Mouse (Mus musculus) frontal cortex, postnatal 36 days (tissue): Measurements from ENCODE around the gene RPS10-NUDT3.
"Not testable (repeated sequence)": the region's sequence is repeated elsewhere in the genome, so short reads cannot be mapped to it uniquely, and the experiment has no call there.

Experiments
- DNase-seq, 2 experiments: peaks; one replicate each; pipeline ENCODE4 v3.0.0; 2022; ENCODE audit warnings: low spot score in 2 of 2

The RPS10-NUDT3 gene

DNA sequence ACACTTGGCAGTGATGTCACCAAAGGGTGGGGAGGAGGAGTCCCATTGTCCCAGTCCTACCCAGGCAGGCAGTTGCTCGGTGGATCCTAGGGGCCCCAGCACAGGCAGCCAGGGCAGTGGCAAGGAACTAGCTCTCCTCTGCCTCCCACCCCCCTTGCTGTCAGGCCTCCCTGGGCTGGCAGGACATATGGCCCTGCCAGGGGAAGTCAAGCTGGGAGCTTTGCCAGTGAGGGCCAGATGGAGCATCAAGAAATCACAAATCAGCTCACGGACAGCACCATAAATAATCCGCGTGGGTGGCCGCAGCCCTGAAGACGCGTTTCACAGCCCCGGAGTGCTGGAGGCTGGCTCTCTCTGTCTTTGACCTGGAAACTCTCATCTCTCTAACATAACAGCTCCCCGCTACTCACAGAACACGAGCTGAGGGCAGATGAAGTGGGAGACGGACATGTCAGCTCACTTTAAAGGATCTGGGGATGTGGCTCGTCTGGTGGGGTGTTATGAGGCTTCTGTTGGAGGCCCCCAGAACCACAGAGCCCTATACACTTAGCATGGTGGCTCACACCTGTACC, 7.6 kb upstream of the RPS10-NUDT3 start:
- peak; percentile 88 to 92 for DNase-seq

DNA sequence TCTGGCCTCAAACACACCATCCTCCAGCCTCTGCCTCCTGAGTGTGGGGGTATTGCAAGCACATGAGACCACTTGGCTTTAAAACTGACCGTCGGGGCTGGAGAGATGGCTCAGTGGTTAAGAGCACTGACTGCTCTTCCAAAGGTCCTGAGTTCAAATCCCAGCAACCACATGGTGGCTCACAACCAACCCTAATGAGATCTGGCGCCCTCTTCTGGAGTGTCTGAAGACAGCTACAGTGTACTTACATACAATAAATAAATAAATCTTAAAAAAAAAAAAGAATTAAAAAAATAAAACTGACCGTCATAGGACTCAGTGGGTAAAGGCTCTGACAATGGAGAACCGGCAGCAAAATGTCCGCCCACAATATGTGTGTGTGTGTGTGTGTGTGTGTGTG, 4.8 kb upstream of the RPS10-NUDT3 start:
- DNase-seq = not testable (repeated sequence)

DNA sequence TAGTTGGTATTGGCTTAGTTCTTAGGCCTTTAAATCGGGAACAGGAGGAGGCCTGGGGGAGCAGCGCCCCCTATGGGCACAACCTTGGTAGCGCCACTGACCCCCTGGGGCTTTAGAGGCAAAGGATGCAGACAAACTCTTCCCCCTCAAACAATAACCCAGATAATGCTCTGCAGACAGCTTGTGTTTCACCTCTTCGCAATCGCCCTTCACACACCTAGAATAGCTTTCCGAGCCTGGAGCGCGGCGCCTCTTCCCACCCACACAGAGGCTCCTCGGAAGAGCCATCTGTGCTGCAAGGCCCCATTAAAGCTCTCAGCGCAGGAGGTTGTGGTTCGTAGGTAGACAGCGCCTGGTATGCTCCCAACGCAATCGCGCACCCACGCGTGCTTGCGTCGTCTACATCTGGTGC, 3.9 kb upstream of the RPS10-NUDT3 start:
- peak; percentile 77 to 91 for DNase-seq

DNA sequence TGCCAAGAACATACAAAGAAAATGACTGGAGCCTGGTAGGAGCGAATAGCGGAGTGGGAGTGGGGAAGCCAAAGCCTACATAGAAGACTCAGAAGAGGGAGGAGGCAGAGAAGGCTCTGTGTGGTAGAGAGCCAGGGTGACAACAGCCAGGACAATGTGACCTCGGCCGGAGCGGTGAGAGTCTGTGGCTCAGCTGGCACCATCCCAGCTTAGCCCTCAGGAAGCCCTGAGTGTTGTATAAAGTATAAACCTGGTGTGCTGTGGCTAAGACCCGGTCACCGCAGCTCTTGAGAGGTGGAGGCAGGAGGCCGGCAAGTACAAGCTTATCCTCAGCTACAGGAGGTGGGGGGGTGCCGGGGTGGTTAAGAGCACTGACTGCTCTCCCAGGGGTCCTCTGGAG, 2.3 kb upstream of the RPS10-NUDT3 start:
- no peak for DNase-seq

DNA sequence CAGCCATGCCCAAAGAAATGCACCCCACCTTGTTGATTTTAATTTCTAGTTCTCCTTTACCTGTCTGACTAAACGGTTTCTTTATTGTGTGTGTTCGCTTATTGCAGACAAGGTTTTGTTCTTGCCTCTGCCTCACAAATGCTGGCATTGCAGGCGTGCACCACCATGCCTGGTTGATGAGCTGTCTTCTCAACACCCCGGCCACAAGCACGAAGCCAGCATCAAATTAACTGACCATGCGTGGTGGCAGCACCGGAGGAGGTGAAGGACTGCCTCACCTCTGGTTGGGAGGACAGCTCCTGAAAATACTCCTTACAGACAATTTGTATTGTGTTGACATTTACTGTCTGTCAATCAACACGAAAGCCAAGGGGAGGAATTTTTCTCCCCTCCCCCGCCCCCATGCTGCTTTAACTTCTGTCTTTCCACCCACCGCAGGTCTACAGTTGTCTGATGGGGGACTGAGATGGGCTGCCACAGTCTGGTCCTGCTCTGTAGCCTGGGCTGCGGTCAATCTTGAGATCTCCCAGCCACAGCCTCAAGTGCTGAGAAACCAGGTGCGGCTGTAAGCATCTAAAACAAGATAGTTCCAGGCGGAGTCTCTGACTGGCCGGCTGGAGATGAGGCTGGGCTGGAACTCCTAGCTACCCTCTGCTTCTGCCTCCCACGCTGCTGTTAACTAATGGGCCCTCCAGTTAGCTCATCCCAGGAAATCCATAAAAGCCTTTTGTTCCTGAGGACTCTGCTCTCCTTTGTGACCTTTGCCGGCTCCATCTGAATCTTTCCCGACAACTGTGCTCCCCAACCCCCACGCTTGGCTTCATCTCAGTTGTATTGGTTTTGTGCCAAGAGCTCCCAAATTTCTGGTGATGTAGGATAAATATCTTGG, 1.4 kb upstream of the RPS10-NUDT3 start, which contains the start of gene Rps10:
Rps10 (minus strand) TSS at position 538 of the 889 bp plus-strand sequence.
- DNase-seq = no peak

DNA sequence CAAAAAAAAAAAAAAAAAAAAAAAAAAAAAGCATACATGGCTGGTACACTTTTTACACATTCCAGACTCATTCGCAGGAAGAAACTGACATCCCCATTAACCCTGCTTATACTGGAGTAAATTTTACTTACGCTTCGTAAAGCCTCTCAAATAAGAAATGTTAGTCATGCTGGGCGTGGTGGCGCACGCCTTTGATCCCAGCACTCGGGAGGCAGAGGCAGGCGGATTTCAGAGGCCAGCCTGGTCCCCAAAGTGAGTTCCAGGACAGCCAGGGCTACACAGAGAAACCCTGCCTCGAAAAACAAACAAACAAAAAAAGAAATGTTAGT, 517 bp upstream of the RPS10-NUDT3 start:
- DNase-seq = not testable (repeated sequence)

DNA sequence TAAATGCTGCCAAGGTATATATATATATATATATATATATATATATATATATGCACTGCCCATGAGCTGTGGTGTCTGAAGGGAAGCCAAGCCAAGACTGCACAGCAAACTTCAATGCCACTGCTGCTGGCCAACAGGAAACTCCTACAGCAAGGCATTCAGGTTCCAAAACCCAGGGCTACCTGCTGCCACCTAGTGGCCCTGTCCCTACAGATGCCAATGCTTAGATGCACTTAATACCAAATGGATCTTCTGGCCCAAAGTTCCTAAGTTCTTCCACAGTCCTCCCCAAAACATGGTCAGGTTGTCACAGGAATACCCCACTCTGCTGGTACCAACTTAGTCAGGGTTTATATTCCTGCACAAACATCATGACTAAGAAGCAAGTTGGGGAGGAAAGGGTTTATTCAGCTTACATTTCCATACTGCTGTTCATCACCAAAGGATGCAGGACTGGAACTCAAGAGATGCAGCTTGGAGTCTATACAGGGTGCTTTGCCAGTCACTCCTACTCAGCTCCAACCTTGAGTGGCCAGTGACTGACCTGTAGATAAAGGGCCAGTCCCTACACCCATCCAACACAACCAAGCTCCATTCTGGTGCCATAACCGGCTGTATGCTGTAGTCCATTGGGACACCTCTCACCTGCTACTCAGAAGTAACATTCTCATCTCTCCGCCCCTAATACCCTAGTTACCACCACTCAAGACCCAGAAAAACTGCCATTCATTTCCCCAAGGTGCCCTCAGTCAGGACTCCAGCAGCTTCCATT, 5.6 kb downstream of the RPS10-NUDT3 start:
- peak; percentile 80 to 86 for DNase-seq

DNA sequence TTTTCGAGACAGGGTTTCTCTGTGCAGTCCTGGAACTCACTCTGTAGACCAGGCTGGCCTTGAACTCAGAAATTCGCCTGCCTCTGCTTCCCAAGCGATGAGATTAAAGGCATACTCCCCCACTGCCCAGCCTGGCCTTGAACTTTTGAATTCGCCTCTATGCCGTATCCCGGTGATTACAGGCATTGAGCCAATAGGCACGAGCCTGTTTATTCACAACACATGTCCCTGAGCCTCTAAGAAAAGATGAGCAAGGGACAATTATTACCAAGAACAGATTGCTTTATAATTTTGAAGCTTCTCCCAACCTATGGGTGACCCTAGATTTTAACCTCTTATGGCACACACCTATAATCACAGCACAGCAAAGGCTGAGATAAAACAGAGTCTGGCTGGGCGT, 6.6 kb downstream of the RPS10-NUDT3 start:
- no peak for DNase-seq

DNA sequence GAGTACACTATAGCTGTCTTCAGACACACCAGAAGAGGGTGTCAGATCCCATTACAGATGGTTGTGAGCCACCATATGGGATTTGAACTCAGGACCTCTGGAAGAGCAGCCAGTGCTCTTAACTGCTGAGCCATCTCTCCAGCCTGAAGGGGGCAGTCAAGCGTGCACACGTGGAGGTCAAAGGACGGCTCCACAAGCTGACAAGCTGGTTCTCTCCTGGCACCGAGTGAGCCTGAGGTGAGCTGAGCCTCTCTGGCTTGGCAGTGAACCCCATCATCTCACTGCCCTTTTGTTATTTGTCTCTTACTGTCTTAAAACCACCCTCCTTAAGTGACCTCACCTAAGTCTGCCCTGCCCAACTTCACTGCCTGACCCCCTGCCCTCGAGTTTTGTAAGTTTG, 7.6 kb downstream of the RPS10-NUDT3 start:
- DNase-seq = no peak

DNA sequence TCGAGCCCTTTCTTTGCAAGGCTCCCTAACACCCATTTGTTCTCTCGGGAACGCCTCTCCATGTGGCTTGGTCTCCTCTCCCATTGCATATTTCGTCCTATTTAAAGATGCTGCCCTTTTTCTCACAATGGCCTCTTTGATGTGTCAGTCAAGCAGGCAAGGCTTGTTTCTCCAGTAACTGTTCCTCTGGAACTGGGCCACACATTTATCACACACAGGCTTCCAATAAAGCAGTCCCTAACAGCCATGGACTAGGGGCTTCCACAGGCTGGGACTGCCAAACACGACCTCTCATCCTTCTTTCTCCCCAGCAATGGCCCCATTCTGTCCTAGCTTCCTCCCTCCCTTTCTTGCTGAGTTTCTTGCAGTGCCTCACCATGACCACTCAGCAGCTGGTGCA, 8.3 kb downstream of the RPS10-NUDT3 start:
- DNase-seq = no peak

DNA sequence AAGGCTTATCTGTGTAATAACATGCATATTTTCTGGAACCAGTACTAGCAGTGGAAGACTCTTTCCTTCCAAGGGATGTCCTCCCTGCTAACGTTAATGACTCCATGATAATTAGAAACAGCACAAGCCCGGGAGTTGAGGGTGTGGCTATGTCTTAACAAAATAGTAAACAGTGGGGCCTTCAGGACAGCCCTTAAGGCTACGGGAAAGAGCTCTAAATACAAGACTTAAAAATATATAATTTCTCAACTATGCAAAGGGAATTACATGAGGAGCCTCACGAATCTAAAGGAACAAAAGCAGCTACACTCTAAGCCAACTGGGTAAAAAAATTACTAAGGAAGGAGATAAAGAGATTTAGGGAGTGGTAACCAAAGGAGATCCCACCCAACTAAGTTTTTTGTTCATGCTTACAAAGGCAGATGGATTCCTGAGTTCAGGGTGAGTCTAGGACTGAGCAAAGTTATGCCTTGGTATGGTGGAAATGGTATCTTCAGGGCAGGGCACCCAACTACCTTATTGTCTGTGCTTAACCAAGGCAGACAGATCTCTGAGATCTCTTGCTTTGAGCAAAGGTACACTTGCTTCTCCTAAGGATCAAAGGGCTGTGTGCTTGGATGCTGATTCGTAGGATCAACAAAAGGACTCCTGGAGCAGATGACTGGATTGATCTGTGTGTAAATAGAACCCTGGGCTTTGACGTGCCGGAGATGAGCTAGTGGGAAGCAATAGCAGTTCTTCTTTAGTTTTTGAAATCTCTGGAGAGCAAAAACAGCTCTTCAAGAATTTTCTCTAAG, 9.4 kb downstream of the RPS10-NUDT3 start:
- no peak for DNase-seq

DNA sequence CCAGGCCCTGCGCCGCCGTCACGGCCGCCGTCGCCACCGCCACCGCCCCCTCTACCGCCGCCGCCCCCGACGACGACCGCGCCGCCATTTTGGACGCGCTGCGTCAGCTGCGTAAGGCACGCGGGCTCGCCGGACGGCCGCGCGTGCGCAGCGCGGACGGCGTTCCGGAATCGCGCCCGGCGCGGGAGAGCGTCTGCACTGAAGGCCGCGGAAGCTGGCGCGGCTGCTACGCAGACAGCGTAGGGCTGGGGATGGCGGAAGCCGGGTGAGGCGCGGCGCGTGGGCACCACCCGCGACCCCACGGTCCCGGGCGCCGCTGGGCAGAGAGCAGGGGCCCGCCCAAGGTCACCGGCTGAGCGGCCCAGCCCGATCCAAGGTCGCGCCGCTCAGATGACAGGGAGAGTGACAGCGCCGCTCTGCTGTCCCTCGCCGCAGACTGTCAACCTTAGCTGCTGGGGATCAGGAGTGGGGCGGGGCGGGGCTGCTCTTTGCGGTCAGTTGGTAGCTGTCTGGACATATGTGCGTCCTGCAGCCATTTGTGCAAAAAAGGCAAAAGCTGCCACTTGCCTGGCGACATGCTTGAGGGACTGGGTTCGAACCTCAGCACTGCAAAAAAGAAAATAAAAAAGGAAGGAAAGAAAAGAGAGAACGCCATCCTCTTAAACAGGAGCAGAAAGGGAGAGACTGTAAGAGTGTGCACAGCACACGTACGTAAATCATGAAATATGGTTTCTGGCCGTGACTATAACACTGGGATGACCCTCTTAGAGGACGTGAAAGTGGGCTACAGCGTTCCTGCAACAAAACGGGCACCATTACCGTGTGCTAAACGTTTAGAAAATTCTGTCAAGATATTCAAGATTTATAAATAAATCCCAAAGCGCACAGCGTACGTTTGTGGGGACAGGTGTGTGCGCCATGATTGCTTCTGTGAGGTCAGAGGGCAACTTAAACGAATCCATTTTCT, 11.4 kb downstream of the RPS10-NUDT3 start, which contains the start of gene Nudt3:
Nudt3 (minus strand) TSS at position 136 of the 967 bp plus-strand sequence.
- peak; percentile 90 to 91 for DNase-seq

DNA sequence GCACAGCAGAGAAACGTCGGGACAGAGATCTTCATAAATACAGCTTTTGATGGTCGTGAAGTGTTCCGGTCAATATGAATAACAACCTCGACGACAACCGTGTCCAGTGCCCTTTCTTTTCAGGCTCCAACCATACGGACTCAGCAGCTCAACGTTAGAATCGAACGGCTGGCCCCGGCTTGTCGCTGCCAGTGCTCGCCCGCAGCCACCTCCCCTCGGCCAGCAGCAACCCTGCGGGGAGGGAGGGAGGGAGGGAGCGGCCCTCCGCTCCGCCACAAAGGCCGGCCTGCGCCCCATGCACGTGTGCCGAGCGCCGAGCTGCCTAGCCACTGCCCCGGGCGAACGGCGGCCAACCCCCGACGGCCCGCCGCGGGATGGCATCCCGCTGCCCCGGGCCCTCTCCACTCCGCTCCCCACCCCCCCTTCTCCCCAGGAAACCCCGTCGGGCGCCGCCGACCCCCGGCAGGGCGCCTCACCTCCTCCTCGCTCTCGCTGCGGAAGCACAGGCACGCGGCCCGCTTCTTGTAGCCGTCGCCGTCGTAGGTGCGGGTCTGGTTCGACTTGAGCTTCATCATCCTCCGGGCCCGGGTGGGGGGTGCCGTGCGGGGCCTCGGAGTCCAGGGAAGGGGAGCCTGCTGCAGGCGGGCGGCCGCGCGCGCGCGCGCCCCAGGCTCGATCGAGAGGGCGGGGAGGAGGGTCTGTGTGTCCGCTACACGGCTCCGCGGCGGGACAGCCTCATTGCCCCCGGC, 12.2 kb downstream of the RPS10-NUDT3 start:
- DNase-seq = peak in 1 of 2 experiments; percentile 37

DNA sequence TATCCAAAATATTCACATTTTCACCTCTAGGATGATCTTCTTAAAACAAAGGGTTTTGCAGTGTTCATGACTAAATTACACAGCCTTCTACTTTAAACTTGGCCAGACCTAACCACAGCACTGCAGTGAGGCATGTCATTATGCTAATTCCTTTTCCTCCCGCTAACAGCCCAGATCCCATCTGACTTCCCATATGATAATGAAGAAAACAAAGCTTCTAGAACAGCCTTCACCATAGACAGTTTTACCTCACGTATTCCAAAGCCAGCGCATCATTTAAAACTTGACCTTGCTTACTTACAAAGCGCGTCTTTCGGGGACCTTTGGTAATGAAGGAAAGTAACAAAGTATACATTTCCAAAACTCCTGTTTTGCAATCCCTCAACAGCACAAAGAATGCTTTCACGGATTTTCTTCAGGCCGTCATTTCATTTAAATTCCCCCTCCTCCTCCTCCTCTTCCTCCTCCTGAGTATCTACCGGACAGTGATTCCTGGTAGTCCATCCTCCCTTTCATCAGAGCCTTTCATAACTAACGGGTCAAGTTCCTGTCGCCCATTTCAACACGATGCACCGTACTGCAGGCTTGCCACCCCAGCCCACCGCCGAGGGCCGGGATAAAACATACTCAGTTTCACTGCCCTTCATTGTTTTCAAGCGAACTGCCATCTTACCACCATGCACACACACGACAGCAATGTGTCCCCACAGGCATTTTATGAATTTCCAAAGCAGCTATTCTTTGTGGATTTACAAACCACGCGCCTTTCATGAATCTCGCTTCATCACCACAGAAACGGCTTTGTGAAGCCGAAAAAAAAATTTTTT, 13.1 kb downstream of the RPS10-NUDT3 start:
- no peak for DNase-seq

DNA sequence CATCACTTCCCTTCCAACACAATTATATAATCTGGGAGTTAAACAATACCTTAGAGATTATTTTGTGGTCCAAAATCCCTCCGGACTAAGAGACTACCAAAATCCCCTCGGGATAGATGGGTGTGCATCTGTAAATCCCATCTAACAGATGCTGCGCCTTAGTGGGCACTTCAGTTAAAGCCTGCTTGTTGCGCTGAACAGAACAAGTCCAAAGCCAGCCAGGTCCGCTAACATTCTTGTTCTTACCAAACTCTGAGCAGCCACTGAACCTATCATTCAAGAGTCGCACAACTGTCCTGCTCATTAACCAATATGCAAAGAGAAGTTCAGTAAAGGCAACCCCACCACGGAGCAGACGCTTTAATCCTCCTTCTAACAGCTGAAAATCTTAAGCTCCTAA, 13.9 kb downstream of the RPS10-NUDT3 start:
- DNase-seq = no peak

DNA sequence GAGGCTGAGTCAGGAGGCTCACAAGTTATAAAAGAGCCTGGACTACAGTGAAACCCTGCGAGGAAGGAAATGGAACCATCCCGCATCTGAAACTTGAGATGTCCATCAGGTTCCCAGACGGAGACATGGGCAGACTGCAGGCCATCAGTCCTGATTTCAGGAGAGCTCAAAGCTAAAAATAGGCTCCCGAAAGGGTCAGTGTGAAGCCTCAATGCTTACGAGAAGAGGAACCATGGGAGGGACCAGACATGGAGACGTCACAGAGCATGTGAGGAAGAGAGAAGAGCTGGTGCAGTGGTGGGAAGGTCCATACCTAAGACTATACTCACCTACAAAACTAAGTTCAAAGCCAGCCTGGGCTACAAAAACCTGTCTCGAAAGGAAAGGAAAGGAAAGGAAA, 19.6 kb downstream of the RPS10-NUDT3 start:
- no peak for DNase-seq

DNA sequence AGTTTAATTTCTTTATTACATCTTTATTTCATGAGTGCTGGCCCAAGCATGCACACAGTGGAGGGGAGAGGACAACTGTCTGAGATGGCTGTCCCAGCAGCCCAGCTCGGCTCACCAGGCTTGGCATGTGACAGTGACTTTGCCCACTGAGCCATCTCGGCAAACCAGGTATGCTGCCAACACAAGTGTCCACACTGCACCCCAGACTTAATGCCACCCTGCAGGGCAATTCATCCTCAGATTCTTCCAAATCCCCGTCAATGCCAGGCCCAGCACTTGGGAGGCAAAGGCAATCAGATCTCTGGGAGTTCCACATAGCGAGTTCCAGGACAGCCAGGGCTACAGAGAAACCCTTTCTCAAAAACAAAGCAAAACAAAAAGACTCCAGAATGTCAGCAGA, 22.0 kb downstream of the RPS10-NUDT3 start:
- DNase-seq = no peak

DNA sequence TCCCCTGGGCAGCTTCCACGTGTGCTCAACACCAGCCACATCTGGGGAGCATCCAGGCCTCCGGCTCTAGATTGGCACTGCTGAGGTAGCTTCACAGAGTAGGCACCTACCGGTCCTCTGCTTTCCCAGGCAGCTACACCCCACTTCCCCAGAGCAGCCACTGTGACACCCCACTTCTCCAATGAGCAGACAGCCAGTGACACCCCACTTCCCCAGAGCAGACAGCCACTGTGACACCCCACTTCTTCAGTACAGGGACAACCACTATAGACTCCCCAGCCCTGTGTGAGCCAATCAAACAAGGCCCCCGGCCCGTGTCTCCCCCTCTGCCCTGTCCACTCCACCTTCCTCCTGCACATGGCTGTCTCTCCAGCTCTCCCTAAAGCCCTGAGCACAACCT, 23.0 kb downstream of the RPS10-NUDT3 start:
- DNase-seq = no peak

DNA sequence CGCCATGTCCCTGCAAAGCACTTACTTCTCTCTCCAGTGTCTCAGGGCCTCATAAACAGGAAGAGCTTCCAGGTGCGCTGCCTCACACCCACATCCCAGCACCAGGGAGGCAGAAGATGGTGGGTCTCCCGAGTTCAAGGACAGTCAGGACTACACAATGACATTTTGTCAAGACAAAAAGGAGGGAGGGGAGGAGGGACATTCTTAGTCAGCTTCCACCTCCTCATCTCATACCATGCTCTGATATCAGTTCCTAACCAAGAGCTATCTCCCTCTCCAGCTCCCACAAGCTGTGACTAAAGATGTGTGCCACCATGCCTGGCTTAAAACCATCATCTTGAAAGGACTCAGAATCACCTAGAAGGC, 23.5 kb downstream of the RPS10-NUDT3 start:
- no peak for DNase-seq
